Mouse (Mus musculus) midbrain, embryonic 14.5 days (tissue): ENCODE results near the gene Spsb2. TPM values are rescaled to one million over a fixed set of nuclear protein-coding genes. Genes with fewer than 3 reads are reported as not detected.

ENCODE experiments used
- polyA plus RNA-seq: library from polyadenylated mRNA; unstranded; fragments of >200 nt; fragmentation: Nextera tagmentation; extraction: Ambion mirVana; gene quantifications from 2 replicates; pipeline ENCODE4 v1.2.1, GENCODE M21; 2014

Spsb2 gene
- polyA plus RNA-seq, 1 experiment from 2014 or later: 6.3 TPM

Other genes starting within 250 kb of the Spsb2 start
- not detected in 2 replicates for gene C1rb, start 238.4 kb upstream of the Spsb2 start, polyA plus RNA-seq
- 0.08 TPM in 2 replicates for gene C1s2, start 172.6 kb upstream of the Spsb2 start, polyA plus RNA-seq
- gene Lpcat3, start 145.6 kb upstream of the Spsb2 start, polyA plus RNA-seq: 31.9 and 34.6 TPM in 2 replicates
- 111 and 120 TPM in 2 replicates for gene Emg1, start 96.5 kb upstream of the Spsb2 start, polyA plus RNA-seq
- 249 and 250 TPM in 2 replicates for gene Phb2, start 96.3 kb upstream of the Spsb2 start, polyA plus RNA-seq
- gene Ptpn6, start 69.9 kb upstream of the Spsb2 start, polyA plus RNA-seq: 2.1 and 5.6 TPM in 2 replicates
- 689 and 844 TPM in 2 replicates for gene Grcc10, start 67.3 kb upstream of the Spsb2 start, polyA plus RNA-seq
- gene Gm45234, start 52.6 kb upstream of the Spsb2 start, polyA plus RNA-seq: not detected in 2 replicates
- 24.4 and 32.3 TPM in 2 replicates for gene Atn1, start 52.1 kb upstream of the Spsb2 start, polyA plus RNA-seq
- gene Eno2, start 39.0 kb upstream of the Spsb2 start, polyA plus RNA-seq: 64.3 and 83.3 TPM in 2 replicates
- 1.4 and 3.2 TPM in 2 replicates for gene Lrrc23, start 28.9 kb upstream of the Spsb2 start, polyA plus RNA-seq
- 343 and 349 TPM in 2 replicates for gene Tpi1, start 5.6 kb downstream of the Spsb2 start, polyA plus RNA-seq
- 184 and 191 TPM in 2 replicates for gene Usp5, start 20.8 kb downstream of the Spsb2 start, polyA plus RNA-seq
- 25.0 and 43.7 TPM in 2 replicates for gene Cdca3, start 20.9 kb downstream of the Spsb2 start, polyA plus RNA-seq
- 1.7 and 4.5 TPM in 2 replicates for gene Gnb3, start 31.6 kb downstream of the Spsb2 start, polyA plus RNA-seq
- gene P3h3, start 49.1 kb downstream of the Spsb2 start, polyA plus RNA-seq: 13.9 and 15.7 TPM in 2 replicates
- 14.7 and 34.9 TPM in 2 replicates for gene Gpr162, start 55.3 kb downstream of the Spsb2 start, polyA plus RNA-seq
- gene Cd4, start 79.6 kb downstream of the Spsb2 start, polyA plus RNA-seq: 0.11 and 0.27 TPM in 2 replicates
- gene Lag3, start 103.0 kb downstream of the Spsb2 start, polyA plus RNA-seq: 3.3 and 3.5 TPM in 2 replicates
- gene Ptms, start 111.4 kb downstream of the Spsb2 start, polyA plus RNA-seq: 749 and 823 TPM in 2 replicates
- gene Mlf2, start 122.7 kb downstream of the Spsb2 start, polyA plus RNA-seq: 535 and 570 TPM in 2 replicates
- gene Cops7a, start 156.9 kb downstream of the Spsb2 start, polyA plus RNA-seq: 85.6 and 85.9 TPM in 2 replicates
- 43.2 and 57.1 TPM in 2 replicates for gene Pianp, start 188.0 kb downstream of the Spsb2 start, polyA plus RNA-seq
- 13.7 and 16.2 TPM in 2 replicates for gene Zfp384, start 200.5 kb downstream of the Spsb2 start, polyA plus RNA-seq
- 132 and 144 TPM in 2 replicates for gene Ing4, start 231.1 kb downstream of the Spsb2 start, polyA plus RNA-seq
- gene Acrbp, start 241.0 kb downstream of the Spsb2 start, polyA plus RNA-seq: 16.3 and 16.7 TPM in 2 replicates